Mouse (Mus musculus) liver, embryonic 16.5 days (tissue): ENCODE measurements around the gene Slc2a6. TPM values are rescaled to one million over a fixed set of nuclear protein-coding genes. Genes with fewer than 3 reads are reported as not detected.

ENCODE experiments used
- ATAC-seq: fragments of 200-750 bp; cut with Nextera tagmentation; 2 replicates; pipeline ENCODE4 v1.8.0; 2017; ENCODE audit warnings: low read depth, mild to moderate bottlenecking, moderate number of reproducible peaks, moderate library complexity
- H3K27ac ChIP-seq: fragments of 300-500 bp; sonication (generic); 2 replicates; pipeline ENCODE4 v1.5.1; 2014; ENCODE audit warnings: mild to moderate bottlenecking, low read length
- H3K27me3 ChIP-seq: fragments of 300-500 bp; sonication (generic); 2 replicates; pipeline ENCODE4 v1.6.1; 2014; ENCODE audit warnings: low read depth, low read length, mixed read lengths; ENCODE audit not compliant: control insufficient read depth, insufficient read depth
- H3K36me3 ChIP-seq: fragments of 300-500 bp; sonication (generic); 2 replicates; pipeline ENCODE4 v1.6.1; 2014; ENCODE audit warnings: mild to moderate bottlenecking; ENCODE audit not compliant: control insufficient read depth, insufficient read depth
- H3K4me1 ChIP-seq: fragments of 300-500 bp; sonication (generic); 2 replicates; pipeline ENCODE4 v1.6.1; 2014; ENCODE audit warnings: low read depth, low read length, mixed read lengths; ENCODE audit not compliant: control insufficient read depth
- H3K4me2 ChIP-seq: fragments of 300-500 bp; sonication (generic); 2 replicates; pipeline ENCODE4 v1.6.1; 2014; ENCODE audit warnings: low read depth, low read length, mixed read lengths
- H3K4me3 ChIP-seq: fragments of 300-500 bp; sonication (generic); 2 replicates; pipeline ENCODE4 v1.5.1; 2014; ENCODE audit warnings: low read depth, mild to moderate bottlenecking, low read length
- H3K9ac ChIP-seq: fragments of 300-500 bp; sonication (generic); 2 replicates; pipeline ENCODE4 v1.6.1; 2014; ENCODE audit warnings: low read depth, low read length
- H3K9me3 ChIP-seq: fragments of 300-500 bp; sonication (generic); replicated peaks from 2 replicates; pipeline ENCODE4 v1.6.1; 2016; ENCODE audit warnings: low read length; ENCODE audit not compliant: control insufficient read depth
- WGBS: fragments of 180-500 bp; shearing (Covaris S2); extraction: QIAGEN DNeasy Blood & Tissue Kit; methylation state at CpG from one replicate; pipeline ENCODE4 v1.1.7; 2014; ENCODE audit not compliant: insufficient replicate concordance; 5-methylcytosine and 5-hydroxymethylcytosine counted together
- polyA plus RNA-seq: library from polyadenylated mRNA; unstranded; fragments of >200 nt; fragmentation: Nextera tagmentation; extraction: Ambion mirVana; gene quantifications from 2 replicates; pipeline ENCODE4 v1.2.1, GENCODE M21; 2015

Gene Slc2a6
- polyA plus RNA-seq, 1 experiment from 2014 or later = 0.32 TPM

GRCm38 (mm10) chr2:27067124-27067523, 39.3 kb upstream of the Slc2a6 start:
- no peak overlapping the region for H3K27ac ChIP-seq
- 60% methylated on average over 2 of the region's 2 CpGs for WGBS
- no peaks in the 10 kb centered on the region for H3K9me3 ChIP-seq
- no peaks in the 10 kb centered on the region for H3K36me3 ChIP-seq
- H3K9ac ChIP-seq = no peak overlapping the region
- no peak overlapping the region for H3K4me2 ChIP-seq
- H3K4me3 ChIP-seq = no peak overlapping the region
- no peak for ATAC-seq
- H3K27me3 ChIP-seq = no peaks in the 10 kb centered on the region
- no peaks in the 10 kb centered on the region; the same call in 1 of the 2 replicates for H3K4me1 ChIP-seq

- no peak for ATAC-seq
- H3K4me2 ChIP-seq = no peak overlapping the region
- no peaks in the 10 kb centered on the region; the same call in 1 of the 2 replicates for H3K4me1 ChIP-seq
- H3K9me3 ChIP-seq = no peaks in the 10 kb centered on the region
- H3K27ac ChIP-seq = no peak overlapping the region
- H3K9ac ChIP-seq = no peak overlapping the region
- WGBS = 73% methylated on average over 9 of the region's 9 CpGs
- no peaks in the 10 kb centered on the region for H3K36me3 ChIP-seq
- no peaks in the 10 kb centered on the region for H3K27me3 ChIP-seq
- H3K4me3 ChIP-seq = no peak overlapping the region
These were observed 31.4 kb upstream of the Slc2a6 start for GRCm38 (mm10) chr2:27059187-27059586.

- WGBS = 29% methylated on average over 12 of the region's 12 CpGs
- Histone ChIP-seq H3K4me2 (no peak overlapping the region), H3K9me3 (no peaks in the 10 kb centered on the region), H3K4me1 (no peaks in the 10 kb centered on the region; the same call in 1 of the 2 replicates), H3K27me3 (no peaks in the 10 kb centered on the region), H3K4me3 (no peak overlapping the region), H3K36me3 (no peaks in the 10 kb centered on the region), H3K9ac (no peak overlapping the region), H3K27ac (no peak overlapping the region)
- no peak for ATAC-seq
These were observed 31.0 kb upstream of the Slc2a6 start for GRCm38 (mm10) chr2:27058751-27059150.

- Histone ChIP-seq H3K4me1 (no peaks in the 10 kb centered on the region; the same call in 1 of the 2 replicates), H3K4me2 (no peak overlapping the region), H3K36me3 (no peaks in the 10 kb centered on the region), H3K27me3 (no peaks in the 10 kb centered on the region), H3K9me3 (no peaks in the 10 kb centered on the region), H3K27ac (no peak overlapping the region), H3K9ac (no peak overlapping the region), H3K4me3 (no peak overlapping the region)
- WGBS = 33% methylated on average over 4 of the region's 4 CpGs
- no peak for ATAC-seq
These were observed 30.5 kb upstream of the Slc2a6 start for GRCm38 (mm10) chr2:27058251-27058650.

- 56% methylated on average over 6 of the region's 6 CpGs for WGBS
- Histone ChIP-seq H3K4me1 (no peaks in the 10 kb centered on the region; the same call in 1 of the 2 replicates), H3K27ac (no peak overlapping the region), H3K9me3 (no peaks in the 10 kb centered on the region), H3K4me3 (no peak overlapping the region), H3K4me2 (no peak overlapping the region), H3K9ac (no peak overlapping the region), H3K36me3 (no peaks in the 10 kb centered on the region), H3K27me3 (no peaks in the 10 kb centered on the region)
- 0 out of 2 replicates have a peak, but pooled peaks have one; percentile 19 for ATAC-seq
These were observed 21.6 kb upstream of the Slc2a6 start for GRCm38 (mm10) chr2:27049408-27049807.

- Histone ChIP-seq H3K27me3 (no peaks in the 10 kb centered on the region), H3K36me3 (no peaks in the 10 kb centered on the region), H3K27ac (no peak overlapping the region), H3K4me1 (peaks cover 5% of the 10 kb centered on the region), H3K4me2 (no peak overlapping the region), H3K9ac (no peak overlapping the region), H3K9me3 (no peaks in the 10 kb centered on the region), H3K4me3 (no peak overlapping the region)
- ATAC-seq = no peak
- WGBS = 41% methylated on average over 8 of the region's 8 CpGs
These were observed 18.4 kb upstream of the Slc2a6 start for GRCm38 (mm10) chr2:27045979-27046770.

- WGBS = 58% methylated on average over 3 of the region's 3 CpGs
- H3K4me3 ChIP-seq = no peak overlapping the region
- H3K9ac ChIP-seq = no peak overlapping the region
- no peaks in the 10 kb centered on the region for H3K36me3 ChIP-seq
- no peak overlapping the region for H3K27ac ChIP-seq
- peaks cover 5% of the 10 kb centered on the region for H3K4me1 ChIP-seq
- ATAC-seq = no peak
- no peak overlapping the region for H3K4me2 ChIP-seq
- no peaks in the 10 kb centered on the region for H3K27me3 ChIP-seq
- H3K9me3 ChIP-seq = no peaks in the 10 kb centered on the region
These were observed 16.8 kb upstream of the Slc2a6 start for GRCm38 (mm10) chr2:27044641-27045040.

- H3K9me3 ChIP-seq = no peaks in the 10 kb centered on the region
- H3K4me3 ChIP-seq = no peak overlapping the region
- no peak for ATAC-seq
- H3K27me3 ChIP-seq = no peaks in the 10 kb centered on the region
- H3K9ac ChIP-seq = no peak overlapping the region
- H3K4me1 ChIP-seq = peaks cover 5% of the 10 kb centered on the region
- no peak overlapping the region for H3K27ac ChIP-seq
- WGBS = 54% methylated on average over 4 of the region's 4 CpGs
- no peaks in the 10 kb centered on the region for H3K36me3 ChIP-seq
- no peak overlapping the region for H3K4me2 ChIP-seq
These were observed 16.4 kb upstream of the Slc2a6 start for GRCm38 (mm10) chr2:27044166-27044565.

- no peak overlapping the region for H3K4me3 ChIP-seq
- no peaks in the 10 kb centered on the region for H3K27me3 ChIP-seq
- no peaks in the 10 kb centered on the region for H3K36me3 ChIP-seq
- no peaks in the 10 kb centered on the region for H3K9me3 ChIP-seq
- 17% methylated on average over 3 of the region's 3 CpGs for WGBS
- H3K4me1 ChIP-seq = peaks cover 5% of the 10 kb centered on the region
- no peak overlapping the region for H3K9ac ChIP-seq
- H3K27ac ChIP-seq = no peak overlapping the region
- H3K4me2 ChIP-seq = no peak overlapping the region
- 0 out of 2 replicates have a peak, but pooled peaks have one; percentile 23 for ATAC-seq
These were observed 15.7 kb upstream of the Slc2a6 start for GRCm38 (mm10) chr2:27043461-27043860.
